ENCODE assay signal across 26 mouse cellular contexts in the genomic region with DNA sequence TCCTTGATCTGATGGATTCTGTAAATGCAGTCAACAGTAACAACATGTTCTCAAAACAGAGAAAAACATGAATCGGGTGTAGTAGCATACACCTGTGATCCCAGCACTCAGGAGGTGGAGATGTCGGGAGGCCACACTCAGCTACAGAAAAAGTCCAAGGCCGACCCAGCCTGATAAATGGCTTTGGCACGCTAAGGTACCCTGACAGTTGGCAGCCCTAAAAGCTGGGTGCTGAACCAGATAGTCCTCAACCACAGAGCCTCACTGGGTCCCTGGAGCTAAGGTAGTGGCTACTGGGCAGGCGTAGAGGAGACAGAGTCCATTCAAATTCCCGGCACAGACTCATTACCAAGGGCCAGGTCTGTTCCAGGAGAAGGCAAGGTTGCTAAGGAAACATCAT.
"Had no signal": no experiment of that assay in that cellular context is flagged by ENCODE, and none has a peak within 500 bp of the region (broad histone marks: within the 10 kb centered on the region; RNA-seq: fewer than 3 reads in every experiment).

No protein-coding gene starts in this region.

- H3K4me1 ChIP-seq: intestine, embryonic 15.5 days had no signal

- H3K4me2 ChIP-seq: heart, embryonic 12.5 days; hindbrain, embryonic 12.5 days; hindbrain, embryonic 14.5 days; intestine, embryonic 15.5 days; limb, embryonic 12.5 days; liver, embryonic 11.5 days had no signal

- H3K27ac ChIP-seq: gastrocnemius, adult 2 months; heart, embryonic 10.5 days; hindbrain, embryonic 10.5 days; hindbrain, embryonic 12.5 days; hindbrain, embryonic 14.5 days; intestine, embryonic 15.5 days; left cerebral cortex, adult 2 months; limb, embryonic 10.5 days; limb, embryonic 12.5 days had no signal

- H3K27me3 ChIP-seq: heart, embryonic 12.5 days; hindbrain, embryonic 12.5 days; intestine, embryonic 15.5 days; limb, embryonic 12.5 days had no signal

- DNase-seq: gastrocnemius, adult 2 months; gastrocnemius, postnatal 10 days; gastrocnemius, postnatal 25 days; heart, adult 18-20 months; heart, postnatal 10 days; heart, postnatal 4 days; kidney, adult 18-20 months; kidney, adult 8-10 months; kidney, postnatal 10 days; kidney, postnatal 25 days; kidney, postnatal 4 days; layer of hippocampus, adult 9-11 months; liver had no signal

- ATAC-seq: hindbrain, embryonic 16.5 days; inflammation-experienced regulatory T-cells, adult 6 months; intestine, embryonic 15.5 days; intestine, postnatal 0 days had no signal

- H3K4me3 ChIP-seq: gastrocnemius, adult 2 months; heart, embryonic 10.5 days; heart, embryonic 12.5 days; hindbrain, embryonic 10.5 days; hindbrain, embryonic 12.5 days; intestine, embryonic 15.5 days; left cerebral cortex, adult 2 months; limb, embryonic 10.5 days; limb, embryonic 12.5 days had no signal

- H3K9ac ChIP-seq: heart, embryonic 12.5 days; hindbrain, embryonic 12.5 days; hindbrain, embryonic 14.5 days; intestine, embryonic 15.5 days; limb, embryonic 12.5 days had no signal

- H3K9me3 ChIP-seq: heart, embryonic 10.5 days; heart, embryonic 12.5 days; hindbrain, embryonic 10.5 days; hindbrain, embryonic 12.5 days; intestine, embryonic 15.5 days; limb, embryonic 10.5 days; limb, embryonic 12.5 days had no signal

- H3K36me3 ChIP-seq: heart, embryonic 10.5 days; heart, embryonic 12.5 days; hindbrain, embryonic 10.5 days; hindbrain, embryonic 12.5 days; intestine, embryonic 15.5 days; limb, embryonic 10.5 days; limb, embryonic 12.5 days had no signal
